Mouse (Mus musculus): ENCODE measurements at regions not wholly inside any gene's neighbourhood (a gene's known extent, or its start where the extent isn't known, plus 50 kb on each side); places are given as distances from the start of the nearest gene placed in this dataset.
"Not testable (repeated sequence)": the region's sequence is repeated elsewhere in the genome, so short reads cannot be mapped to it uniquely, and the experiment has no call there.

GRCm38 (mm10) chr13:98438206-98438605 lies 53.6 kb downstream of the Gm10320 start:
- Histone ChIP-seq H3K4me2 (replicated peaks; ENCODE audit: low read depth, low read length) (no peak overlapping the region), H3K27ac (ENCODE audit: low read depth, low read length) (no peak overlapping the region), H3K4me1 (ENCODE audit: control insufficient read depth, insufficient read depth, low read length) (0 out of 2 replicates have a peak, but pooled peaks cover 5% of the 10 kb centered on the region), H3K27me3 (ENCODE audit: control insufficient read depth, insufficient read depth, low read length) (no peaks in the 10 kb centered on the region), H3K36me3 (ENCODE audit: control insufficient read depth, insufficient read depth, low read length) (no peaks in the 10 kb centered on the region), H3K9me3 (ENCODE audit: control insufficient read depth, low read length) (no peaks in the 10 kb centered on the region), H3K4me3 (ENCODE audit: low read length) (no peak overlapping the region), H3K9ac (ENCODE audit: low read depth, low read length) (no peak overlapping the region)
- ATAC-seq (ENCODE audit: low FRiP score, low TSS enrichment): no peak
- 93% methylated on average over 8 of the region's 8 CpGs for WGBS

DNA sequence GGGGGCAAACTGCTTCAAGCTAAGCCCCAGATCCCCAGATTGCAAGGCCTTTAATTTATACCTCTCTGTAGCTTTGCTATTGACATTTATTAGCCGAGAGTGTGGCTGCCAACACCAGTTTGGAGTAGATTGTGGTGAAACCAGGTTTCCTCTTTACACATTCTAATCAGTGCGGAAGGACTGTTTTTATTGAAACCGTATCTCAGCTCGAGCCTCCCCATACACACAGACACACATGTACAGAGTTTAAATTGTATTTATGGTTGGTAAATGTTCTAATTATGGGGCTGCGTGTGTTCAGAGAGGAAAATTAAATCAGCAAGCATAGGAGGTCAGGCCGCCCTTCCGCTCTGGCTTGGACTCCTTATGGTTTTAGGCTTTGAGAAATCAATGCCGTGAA lies 54.8 kb downstream of the Gm10320 start:
- WGBS: 37% methylated on average over 8 of the region's 8 CpGs
- no peak overlapping the region for H3K4me2 ChIP-seq (replicated peaks; ENCODE audit: low read depth, low read length)
- no peaks in the 10 kb centered on the region for H3K36me3 ChIP-seq (ENCODE audit: control insufficient read depth, insufficient read depth, low read length)
- H3K27me3 ChIP-seq (ENCODE audit: control insufficient read depth, insufficient read depth, low read length): peaks cover 6% of the 10 kb centered on the region; the same call in 1 of the 2 replicates
- no peak for ATAC-seq (ENCODE audit: low FRiP score, low TSS enrichment)
- H3K9ac ChIP-seq (ENCODE audit: low read depth, low read length): no peak overlapping the region
- no peaks in the 10 kb centered on the region for H3K9me3 ChIP-seq (ENCODE audit: control insufficient read depth, low read length)
- no peak overlapping the region for H3K4me3 ChIP-seq (ENCODE audit: low read length)
- 0 out of 2 replicates have a peak, but pooled peaks cover 5% of the 10 kb centered on the region for H3K4me1 ChIP-seq (ENCODE audit: control insufficient read depth, insufficient read depth, low read length)
- H3K27ac ChIP-seq (ENCODE audit: low read depth, low read length): peak overlapping the region; percentile 38; the same call in 1 of the 2 replicates

DNA sequence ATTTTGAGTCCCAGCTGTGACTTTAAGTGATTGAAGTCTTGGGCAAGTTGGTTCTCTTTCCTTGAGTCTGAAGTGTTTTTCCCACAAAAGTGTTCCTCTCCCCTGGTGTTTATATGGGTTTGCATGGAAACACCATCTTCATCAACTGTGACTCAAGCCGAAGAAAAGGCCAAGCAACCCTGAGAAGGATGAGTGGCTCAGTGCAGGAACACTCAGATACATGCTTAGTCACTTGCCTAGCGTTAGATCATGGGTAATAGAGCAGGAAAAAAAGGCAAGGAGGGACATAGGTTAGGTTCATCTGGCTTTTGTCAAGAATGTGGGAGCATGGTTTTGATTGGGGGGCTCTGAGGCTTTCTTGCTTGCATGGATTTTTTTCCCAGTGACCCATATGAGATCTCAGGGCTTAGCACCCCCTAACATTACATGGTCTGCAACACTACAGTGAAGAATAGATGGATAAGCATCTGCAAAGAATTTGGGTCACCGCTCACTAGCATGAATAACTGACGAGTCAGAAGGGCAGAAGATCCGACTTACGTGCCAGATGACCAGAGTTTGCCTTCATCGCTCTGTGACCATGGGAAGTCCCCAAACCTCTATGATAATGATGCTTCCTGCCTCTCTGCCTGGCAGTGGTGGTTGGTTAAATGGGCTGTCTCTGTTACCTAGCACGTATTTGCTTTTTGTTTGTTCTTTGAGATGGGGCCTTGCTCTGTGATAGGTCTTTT lies 56.4 kb downstream of the Gm10320 start:
- Histone ChIP-seq H3K9me3 (ENCODE audit: control insufficient read depth, low read length) (no peaks in the 10 kb centered on the region), H3K4me3 (ENCODE audit: low read length) (no peak overlapping the region), H3K9ac (ENCODE audit: low read depth, low read length) (no peak overlapping the region), H3K4me2 (replicated peaks; ENCODE audit: low read depth, low read length) (no peak overlapping the region), H3K4me1 (ENCODE audit: control insufficient read depth, insufficient read depth, low read length) (0 out of 2 replicates have a peak, but pooled peaks cover 5% of the 10 kb centered on the region), H3K36me3 (ENCODE audit: control insufficient read depth, insufficient read depth, low read length) (no peaks in the 10 kb centered on the region), H3K27me3 (ENCODE audit: control insufficient read depth, insufficient read depth, low read length) (peaks cover 18% of the 10 kb centered on the region; the same call in 1 of the 2 replicates), H3K27ac (ENCODE audit: low read depth, low read length) (no peak overlapping the region)
- 98% methylated on average over 8 of the region's 8 CpGs for WGBS
- ATAC-seq (ENCODE audit: low FRiP score, low TSS enrichment): no peak

GRCm38 (mm10) chr13:98429851-98430250 lies 62.0 kb downstream of the Gm10320 start:
- peak overlapping the region; percentile 24 for H3K4me2 ChIP-seq (replicated peaks; ENCODE audit: low read depth, low read length)
- no peak overlapping the region for H3K27ac ChIP-seq (ENCODE audit: low read depth, low read length)
- 0 out of 2 replicates have a peak, but pooled peaks have one; percentile 26 for ATAC-seq (ENCODE audit: low FRiP score, low TSS enrichment)
- no peak overlapping the region for H3K9ac ChIP-seq (ENCODE audit: low read depth, low read length)
- no peaks in the 10 kb centered on the region for H3K36me3 ChIP-seq (ENCODE audit: control insufficient read depth, insufficient read depth, low read length)
- H3K27me3 ChIP-seq (ENCODE audit: control insufficient read depth, insufficient read depth, low read length): peaks cover 38% of the 10 kb centered on the region
- H3K9me3 ChIP-seq (ENCODE audit: control insufficient read depth, low read length): no peaks in the 10 kb centered on the region
- H3K4me1 ChIP-seq (ENCODE audit: control insufficient read depth, insufficient read depth, low read length): 0 out of 2 replicates have a peak, but pooled peaks cover 11% of the 10 kb centered on the region
- WGBS: 32% methylated on average over 21 of the region's 21 CpGs
- H3K4me3 ChIP-seq (ENCODE audit: low read length): no peak overlapping the region

DNA sequence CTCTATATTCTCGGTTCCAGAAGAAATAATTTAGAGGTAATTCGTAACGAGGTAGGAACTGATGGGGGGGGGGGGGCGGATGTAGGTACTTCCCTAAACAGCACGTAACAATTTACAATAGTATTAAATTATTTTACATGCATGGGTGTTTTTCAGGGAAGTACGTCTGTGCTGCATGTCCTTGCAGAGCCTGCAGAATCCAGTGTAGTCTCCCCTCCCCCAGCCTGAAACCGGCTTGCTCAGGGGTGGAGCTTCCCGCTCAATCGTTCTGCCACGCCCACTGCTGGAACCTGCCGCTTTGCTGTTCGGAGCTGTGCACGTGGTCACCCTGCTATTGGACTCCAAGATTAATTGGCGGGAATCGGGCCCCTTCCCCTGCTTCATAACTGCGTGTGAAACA lies 64.1 kb downstream of the Gm10320 start:
- Histone ChIP-seq H3K4me2 (replicated peaks; ENCODE audit: low read depth, low read length) (peak overlapping the region; percentile 22; the same call in 1 of the 2 replicates), H3K27me3 (ENCODE audit: control insufficient read depth, insufficient read depth, low read length) (peaks cover 38% of the 10 kb centered on the region), H3K4me1 (ENCODE audit: control insufficient read depth, insufficient read depth, low read length) (peaks cover 18% of the 10 kb centered on the region; the same call in 1 of the 2 replicates)
- H3K9ac ChIP-seq (ENCODE audit: low read depth, low read length); H3K27ac ChIP-seq (ENCODE audit: low read depth, low read length); H3K9me3 ChIP-seq (ENCODE audit: control insufficient read depth, low read length); H3K36me3 ChIP-seq (ENCODE audit: control insufficient read depth, insufficient read depth, low read length); ATAC-seq (ENCODE audit: low FRiP score, low TSS enrichment); H3K4me3 ChIP-seq (ENCODE audit: low read length): not testable (repeated sequence)
- 6% methylated on average over 16 of the region's 16 CpGs for WGBS

DNA sequence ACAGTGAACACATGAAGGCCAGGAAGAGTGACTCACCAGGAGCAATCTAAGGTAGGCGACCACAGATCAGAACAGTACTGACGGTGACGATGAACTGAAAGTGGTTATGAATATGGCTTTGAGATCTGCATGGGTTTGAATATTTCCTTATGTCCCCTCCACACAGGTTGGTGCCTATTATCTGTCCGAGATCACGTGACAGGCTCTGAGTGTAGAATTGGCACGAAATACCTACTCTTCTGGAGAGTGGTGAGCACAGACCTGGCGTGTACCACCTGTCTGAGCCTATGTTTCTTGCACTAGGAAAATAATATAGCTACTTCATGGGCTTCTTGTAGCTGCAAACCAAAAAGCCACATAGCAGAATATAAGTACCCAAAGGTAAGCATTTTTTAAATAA lies 66.8 kb downstream of the Gm10320 start:
- 84% methylated on average over 7 of the region's 7 CpGs for WGBS
- no peak for ATAC-seq (ENCODE audit: low FRiP score, low TSS enrichment)
- Histone ChIP-seq H3K4me3 (ENCODE audit: low read length) (no peak overlapping the region), H3K4me2 (replicated peaks; ENCODE audit: low read depth, low read length) (no peak overlapping the region), H3K9me3 (ENCODE audit: control insufficient read depth, low read length) (no peaks in the 10 kb centered on the region), H3K27ac (ENCODE audit: low read depth, low read length) (no peak overlapping the region), H3K4me1 (ENCODE audit: control insufficient read depth, insufficient read depth, low read length) (peaks cover 17% of the 10 kb centered on the region; the same call in 1 of the 2 replicates), H3K27me3 (ENCODE audit: control insufficient read depth, insufficient read depth, low read length) (peaks cover 16% of the 10 kb centered on the region), H3K36me3 (ENCODE audit: control insufficient read depth, insufficient read depth, low read length) (no peaks in the 10 kb centered on the region), H3K9ac (ENCODE audit: low read depth, low read length) (no peak overlapping the region)

DNA sequence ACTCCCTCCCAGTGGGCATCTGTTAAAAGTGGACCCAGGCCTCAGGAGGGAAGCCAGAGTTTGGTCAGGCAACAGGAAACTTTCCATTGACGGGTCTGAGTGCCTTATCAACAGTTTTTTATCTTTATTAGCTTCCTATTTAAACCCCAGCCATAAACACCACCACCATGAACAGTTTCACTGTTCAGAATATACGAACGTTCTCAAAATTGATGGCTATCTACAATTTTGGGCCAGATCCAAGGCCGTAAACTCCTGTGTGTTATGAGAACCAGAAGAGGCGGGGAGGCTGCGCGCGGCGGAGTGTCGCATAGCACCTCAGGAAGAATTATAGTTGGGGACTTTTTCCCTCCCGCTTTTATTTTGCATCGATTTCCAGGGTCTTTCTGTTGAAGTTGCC lies 67.8 kb downstream of the Gm10320 start:
- Histone ChIP-seq H3K4me1 (ENCODE audit: control insufficient read depth, insufficient read depth, low read length) (peaks cover 12% of the 10 kb centered on the region; the same call in 1 of the 2 replicates), H3K27ac (ENCODE audit: low read depth, low read length) (no peak overlapping the region), H3K4me3 (ENCODE audit: low read length) (no peak overlapping the region), H3K9ac (ENCODE audit: low read depth, low read length) (no peak overlapping the region), H3K27me3 (ENCODE audit: control insufficient read depth, insufficient read depth, low read length) (peaks cover 9% of the 10 kb centered on the region), H3K4me2 (replicated peaks; ENCODE audit: low read depth, low read length) (no peak overlapping the region), H3K9me3 (ENCODE audit: control insufficient read depth, low read length) (no peaks in the 10 kb centered on the region), H3K36me3 (ENCODE audit: control insufficient read depth, insufficient read depth, low read length) (no peaks in the 10 kb centered on the region)
- 15% methylated on average over 12 of the region's 12 CpGs for WGBS
- ATAC-seq (ENCODE audit: low FRiP score, low TSS enrichment): peak; percentile 36; the same call in 1 of the 2 replicates

- no peak overlapping the region for H3K9ac ChIP-seq (ENCODE audit: low read depth, low read length)
- H3K4me1 ChIP-seq (ENCODE audit: control insufficient read depth, insufficient read depth, low read length): peaks cover 7% of the 10 kb centered on the region; the same call in 1 of the 2 replicates
- no peaks in the 10 kb centered on the region for H3K27me3 ChIP-seq (ENCODE audit: control insufficient read depth, insufficient read depth, low read length)
- no peak overlapping the region for H3K27ac ChIP-seq (ENCODE audit: low read depth, low read length)
- H3K36me3 ChIP-seq (ENCODE audit: control insufficient read depth, insufficient read depth, low read length): no peaks in the 10 kb centered on the region
- no peak overlapping the region for H3K4me3 ChIP-seq (ENCODE audit: low read length)
- H3K4me2 ChIP-seq (replicated peaks; ENCODE audit: low read depth, low read length): no peak overlapping the region
- ATAC-seq (ENCODE audit: low FRiP score, low TSS enrichment): peak; percentile 78
- H3K9me3 ChIP-seq (ENCODE audit: control insufficient read depth, low read length): no peaks in the 10 kb centered on the region
- WGBS: 48% methylated on average over 15 of the region's 15 CpGs
Observed at GRCm38 (mm10) chr13:98420419-98421043, 66.5 kb downstream of the Foxd1 start.

- no peak overlapping the region for H3K27ac ChIP-seq (ENCODE audit: low read depth, low read length)
- no peak overlapping the region for H3K4me2 ChIP-seq (replicated peaks; ENCODE audit: low read depth, low read length)
- H3K9ac ChIP-seq (ENCODE audit: low read depth, low read length): no peak overlapping the region
- H3K4me3 ChIP-seq (ENCODE audit: low read length): no peak overlapping the region
- H3K4me1 ChIP-seq (ENCODE audit: control insufficient read depth, insufficient read depth, low read length): 0 out of 2 replicates have a peak, but pooled peaks cover under 1% of the 10 kb centered on the region
- no peak for ATAC-seq (ENCODE audit: low FRiP score, low TSS enrichment)
- WGBS: 78% methylated on average over 4 of the region's 4 CpGs
- no peaks in the 10 kb centered on the region for H3K27me3 ChIP-seq (ENCODE audit: control insufficient read depth, insufficient read depth, low read length)
- no peaks in the 10 kb centered on the region for H3K36me3 ChIP-seq (ENCODE audit: control insufficient read depth, insufficient read depth, low read length)
- H3K9me3 ChIP-seq (ENCODE audit: control insufficient read depth, low read length): no peaks in the 10 kb centered on the region
Observed at GRCm38 (mm10) chr13:98417736-98418135, 63.7 kb downstream of the Foxd1 start.
